Mouse (Mus musculus): ENCODE data around the gene Gse1. TPM values are rescaled to one million over a fixed set of nuclear protein-coding genes. Genes with fewer than 3 reads are reported as not detected.
A peak's percentile ranks its signal among the peaks of the same experiment; 100 is the strongest.

Gse1 gene
- total and polyA plus RNA-seq, 3 experiments, result 23.6 to 128 (median 66.9) TPM

DNA sequence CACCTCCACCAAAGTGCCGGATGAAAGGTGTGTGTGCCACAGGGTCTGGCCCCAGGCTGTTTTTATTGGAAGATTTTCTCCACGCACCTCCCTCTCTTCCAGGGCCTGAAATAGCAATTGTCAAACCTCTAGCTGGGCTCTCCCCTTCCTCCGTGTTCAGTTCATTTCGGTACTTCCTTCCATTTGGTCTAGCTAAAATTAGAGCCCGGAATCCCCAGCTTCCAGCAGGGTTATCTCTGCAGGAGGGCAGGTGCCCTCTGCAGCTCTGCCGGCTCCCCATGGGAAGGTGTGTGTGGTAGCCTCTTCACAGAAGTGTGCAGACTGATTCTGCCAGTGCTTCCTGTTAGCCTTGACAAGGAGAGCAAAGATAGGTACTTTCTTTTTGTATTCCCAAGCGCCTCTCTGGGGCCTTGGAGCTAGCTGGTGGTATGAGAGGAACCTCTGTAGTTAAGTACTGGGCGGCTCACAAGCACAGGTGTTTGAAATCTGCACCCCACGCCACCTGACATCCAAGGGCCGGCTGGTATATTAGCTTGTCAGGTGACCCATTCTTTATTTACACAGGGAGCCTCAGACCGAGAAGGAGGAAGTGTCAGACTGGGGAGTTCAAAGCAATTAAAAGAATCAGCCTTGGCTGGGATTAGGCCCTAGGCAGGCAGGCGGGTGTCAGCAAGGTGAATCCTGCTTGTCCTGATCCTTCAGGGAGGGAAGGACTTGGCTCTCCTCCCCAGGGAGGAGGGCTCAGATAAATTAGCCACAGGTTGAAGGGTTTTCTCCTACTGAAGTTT is 262.3 kb downstream of the Gse1 start (continued):
- no peak for TF ChIP-seq GABPA (IDR thresholded peaks at IDR 0.05; ENCODE audit: low read depth, low read length)
- no peak; the same call in 1 of the 2 replicates for TF ChIP-seq CHD1 (IDR thresholded peaks at IDR 0.05; ENCODE audit: low read depth, low read length)
- 0 out of 2 replicates have a peak, but pooled peaks have one; percentile 21 for TF ChIP-seq HCFC1 (IDR thresholded peaks at IDR 0.05; ENCODE audit: low read depth, low read length)

DNA sequence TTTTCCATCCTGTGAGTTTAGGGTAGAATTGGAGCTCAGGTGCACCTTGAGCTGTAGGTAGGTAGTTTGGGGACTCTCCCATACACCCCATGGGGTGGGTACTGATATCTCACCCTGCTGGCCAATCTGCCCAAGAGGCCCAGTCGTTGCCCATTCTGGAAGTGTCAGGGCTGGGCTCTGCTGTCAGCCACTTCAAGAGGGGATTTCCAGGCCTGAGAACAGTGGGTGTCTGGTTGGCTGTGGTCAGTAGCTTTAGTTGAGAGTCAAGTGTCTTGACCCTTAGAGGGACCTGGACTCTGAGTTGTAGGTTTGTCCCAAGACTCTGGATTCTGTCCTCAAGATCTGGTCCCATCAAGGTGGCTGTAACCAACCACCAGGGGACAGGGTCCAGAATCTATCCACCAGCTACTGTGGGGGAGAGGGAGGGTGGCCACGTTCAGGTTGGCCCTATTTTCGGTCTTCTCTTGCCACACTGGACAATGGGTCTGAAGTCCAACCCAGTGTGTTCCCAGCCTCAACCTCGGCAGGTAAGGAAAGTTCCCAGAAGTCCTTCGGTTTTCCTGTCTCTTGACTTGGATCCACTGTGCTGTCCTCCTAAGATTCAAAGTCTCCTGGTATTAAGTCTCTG is 263.0 kb downstream of the Gse1 start:
- DNase-seq (ENCODE audit: low read depth, low spot score), result peak; percentile 36
- TF ChIP-seq RCOR1 (IDR thresholded peaks at IDR 0.05; ENCODE audit: low read depth, low read length) (no peak), CHD1 (IDR thresholded peaks at IDR 0.05; ENCODE audit: low read depth, low read length) (0 out of 2 replicates have a peak, but pooled peaks have one; percentile 80), EP300 (IDR thresholded peaks at IDR 0.05; ENCODE audit: low read depth in 1 of 2, low read length in 2 of 2) (no peak), UBTF (IDR thresholded peaks at IDR 0.05; ENCODE audit: borderline replicate concordance, insufficient read depth, low read depth, low read length) (0 out of 2 replicates have a peak, but pooled peaks have one; percentile 12), GATA1 (IDR thresholded peaks at IDR 0.05; ENCODE audit: low read depth, low read length) (no peak), MYB (IDR thresholded peaks at IDR 0.05; ENCODE audit: low read depth, low read length) (no peak), KAT2A (conservative IDR thresholded peaks at IDR 0.05; ENCODE audit: low read depth, low read length) (no peak), MXI1 (IDR thresholded peaks at IDR 0.05; ENCODE audit: low read depth, low read length) (no peak), JUND (IDR thresholded peaks at IDR 0.05; ENCODE audit: low read depth, low read length) (no peak), MYC (IDR thresholded peaks at IDR 0.05; ENCODE audit: low read depth, low read length) (no peak), GABPA (IDR thresholded peaks at IDR 0.05; ENCODE audit: low read depth, low read length) (no peak), E2F4 (IDR thresholded peaks at IDR 0.05; ENCODE audit: borderline replicate concordance, low read depth, low read length) (no peak)
- no peaks in the 10 kb centered on the region for H3K27me3 ChIP-seq (ENCODE audit: control insufficient read depth in 1 of 2, insufficient read depth in 2 of 2, low read length in 2 of 2)
- H3K9me3 ChIP-seq (replicated peaks; ENCODE audit: insufficient read depth, low read length), result no peaks in the 10 kb centered on the region
- peaks cover 0 to 20% of the 10 kb centered on the region in 2 experiments; a peak in 3 of 4 replicates for H3K36me3 ChIP-seq (ENCODE audit: control insufficient read depth in 1 of 2, insufficient read depth in 2 of 2, low read length in 2 of 2)
- peak overlapping the region; percentile 99 for H3K27ac ChIP-seq (ENCODE audit: control insufficient read depth, low read depth, low read length)
- H3K79me2 ChIP-seq (ENCODE audit: control insufficient read depth, insufficient read depth, low read length, poor library complexity), result peaks cover 95% of the 10 kb centered on the region
- peak overlapping the region; percentile 85 to 93 for H3K4me3 ChIP-seq (ENCODE audit: control insufficient read depth in 1 of 2, insufficient read depth in 1 of 2, low read depth in 2 of 2, low read length in 2 of 2)
- H3K4me1 ChIP-seq (ENCODE audit: control insufficient read depth in 1 of 2, insufficient read depth in 2 of 2, low read length in 2 of 2), result peaks cover 9 to 29% of the 10 kb centered on the region in 2 experiments; a peak in 3 of 4 replicates
- H3K9ac ChIP-seq (ENCODE audit: control insufficient read depth, low read depth, low read length, poor library complexity, severe bottlenecking), result peak overlapping the region; percentile 89

DNA sequence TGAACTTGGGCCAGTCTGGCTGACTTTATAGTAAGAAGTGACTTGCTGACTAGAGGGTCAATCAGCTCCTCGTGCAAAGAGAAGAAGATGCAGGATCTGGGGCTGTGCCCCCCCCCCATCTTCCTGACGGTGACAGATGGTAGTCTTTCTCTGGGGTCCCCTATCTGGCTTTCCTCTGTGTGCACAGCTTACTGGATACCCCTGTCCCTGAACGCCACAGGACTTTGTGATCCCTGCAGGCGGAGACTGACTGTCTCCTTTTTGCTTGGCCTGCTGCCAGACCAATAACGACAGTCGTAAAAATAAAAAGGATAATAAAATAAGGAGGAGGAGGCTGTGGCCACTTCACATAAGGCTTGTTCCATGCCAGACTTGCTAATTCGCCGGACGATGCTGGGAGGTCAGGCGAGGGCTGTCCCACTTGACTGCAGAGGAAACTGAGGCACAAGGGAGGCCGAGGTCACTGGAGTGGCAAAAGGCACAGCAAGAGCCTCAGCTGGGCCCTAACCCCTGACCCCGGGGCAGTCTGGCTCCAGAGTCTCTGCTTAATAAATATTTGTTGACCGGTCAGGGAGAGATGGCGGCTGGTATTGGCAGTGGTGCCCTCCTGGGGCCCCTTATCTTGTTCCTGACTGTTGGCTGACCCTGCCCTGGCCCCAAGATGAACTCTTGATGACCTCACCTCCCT is 264.1 kb downstream of the Gse1 start:
- Histone ChIP-seq H3K27me3 (ENCODE audit: control insufficient read depth in 1 of 2, insufficient read depth in 2 of 2, low read length in 2 of 2) (no peaks in the 10 kb centered on the region), H3K9me3 (replicated peaks; ENCODE audit: insufficient read depth, low read length) (no peaks in the 10 kb centered on the region), H3K9ac (ENCODE audit: control insufficient read depth, low read depth, low read length, poor library complexity, severe bottlenecking) (peak overlapping the region; percentile 89), H3K4me1 (ENCODE audit: control insufficient read depth in 1 of 2, insufficient read depth in 2 of 2, low read length in 2 of 2) (peaks cover 11 to 40% of the 10 kb centered on the region in 2 experiments; a peak in 3 of 4 replicates), H3K36me3 (ENCODE audit: control insufficient read depth in 1 of 2, insufficient read depth in 2 of 2, low read length in 2 of 2) (peaks cover 0 to 30% of the 10 kb centered on the region in 2 experiments; a peak in 3 of 4 replicates), H3K79me2 (ENCODE audit: control insufficient read depth, insufficient read depth, low read length, poor library complexity) (peaks cover 97% of the 10 kb centered on the region), H3K4me3 (ENCODE audit: control insufficient read depth in 1 of 2, insufficient read depth in 1 of 2, low read depth in 2 of 2, low read length in 2 of 2) (peak overlapping the region; percentile 85 to 93), H3K27ac (ENCODE audit: control insufficient read depth, low read depth, low read length) (peak overlapping the region; percentile 22; the same call in 1 of the 2 replicates)
- peak; percentile 78 for DNase-seq (ENCODE audit: low read depth, low spot score)
- TF ChIP-seq TBP (IDR thresholded peaks at IDR 0.05; ENCODE audit: low read depth, low read length) (0 out of 2 replicates have a peak, but pooled peaks have one; percentile 27), ETS1 (IDR thresholded peaks at IDR 0.05; ENCODE audit: low read depth, low read length) (peak; percentile 15; the same call in 1 of the 2 replicates), MYC (IDR thresholded peaks at IDR 0.05; ENCODE audit: low read depth, low read length) (no peak), SIN3A (IDR thresholded peaks at IDR 0.05; ENCODE audit: low read length) (peak; percentile 51; the same call in 1 of the 2 replicates), TCF12 (IDR thresholded peaks at IDR 0.05; ENCODE audit: low read depth, low read length) (no peak)

Measured in MEL (cell line).